Mouse (Mus musculus) cerebellum, adult 9-11 months (tissue): Measurements from ENCODE around the gene Col4a6.

Experiments
- DNase-seq: peaks from one replicate; pipeline ENCODE4 v3.0.0; 2022

Gene Col4a6

GRCm38 (mm10) chrX:141236564-141237333, 237.1 kb downstream of the Col4a6 start:
- peak; percentile 5 for DNase-seq

GRCm38 (mm10) chrX:141228169-141228568, 245.7 kb downstream of the Col4a6 start:
- DNase-seq: no peak

GRCm38 (mm10) chrX:141212802-141213201, 261.1 kb downstream of the Col4a6 start:
- peak; percentile 3 for DNase-seq

- no peak for DNase-seq
These were observed 274.9 kb downstream of the Col4a6 start for GRCm38 (mm10) chrX:141198993-141199392.

GRCm38 (mm10) chrX:141195036-141195435, 278.8 kb downstream of the Col4a6 start:
- no peak for DNase-seq

- no peak for DNase-seq
These were observed 298.5 kb downstream of the Col4a6 start for GRCm38 (mm10) chrX:141175353-141175752.

GRCm38 (mm10) chrX:141165067-141165466, 308.8 kb downstream of the Col4a6 start:
- DNase-seq: no peak

GRCm38 (mm10) chrX:141160371-141160770, 313.5 kb downstream of the Col4a6 start:
- no peak for DNase-seq

GRCm38 (mm10) chrX:141158160-141158559, 315.7 kb downstream of the Col4a6 start:
- DNase-seq: no peak

- DNase-seq: no peak
These were observed 316.2 kb downstream of the Col4a6 start for GRCm38 (mm10) chrX:141157626-141158025.

GRCm38 (mm10) chrX:141156696-141157095, 317.2 kb downstream of the Col4a6 start:
- no peak for DNase-seq

GRCm38 (mm10) chrX:141151182-141151581, 322.7 kb downstream of the Col4a6 start:
- DNase-seq: no peak

GRCm38 (mm10) chrX:141150290-141150689, 323.6 kb downstream of the Col4a6 start:
- no peak for DNase-seq

GRCm38 (mm10) chrX:141149705-141150104, 324.2 kb downstream of the Col4a6 start:
- no peak for DNase-seq
